Mouse (Mus musculus) bone marrow, adult 2 months (tissue): ENCODE measurements at regions not wholly inside any gene's neighbourhood (a gene's known extent, or its start where the extent isn't known, plus 50 kb on each side); places are given as distances from the start of the nearest gene placed in this dataset.

Experiments used
- CTCF ChIP-seq: fragments of 200-500 bp; IDR thresholded peaks from 2 replicates; pipeline ENCODE4 v1.5.1; 2011; ENCODE audit warnings: low read length, control low read depth; ENCODE audit not compliant: control insufficient read depth, insufficient read depth
- POLR2A ChIP-seq: fragments of 200-500 bp; IDR thresholded peaks from 2 replicates; pipeline ENCODE4 v1.6.1; 2011; ENCODE audit warnings: low read depth, mild to moderate bottlenecking, control low read depth, low read length, borderline replicate concordance; ENCODE audit not compliant: control insufficient read depth

GRCm38 (mm10) chr14:114864102-114864501, 227.9 kb upstream of the Gpc5 start:
- TF ChIP-seq POLR2A (no peak), CTCF (no peak)
